9 mouse cellular contexts compared by ENCODE assay signal in the genomic region with DNA sequence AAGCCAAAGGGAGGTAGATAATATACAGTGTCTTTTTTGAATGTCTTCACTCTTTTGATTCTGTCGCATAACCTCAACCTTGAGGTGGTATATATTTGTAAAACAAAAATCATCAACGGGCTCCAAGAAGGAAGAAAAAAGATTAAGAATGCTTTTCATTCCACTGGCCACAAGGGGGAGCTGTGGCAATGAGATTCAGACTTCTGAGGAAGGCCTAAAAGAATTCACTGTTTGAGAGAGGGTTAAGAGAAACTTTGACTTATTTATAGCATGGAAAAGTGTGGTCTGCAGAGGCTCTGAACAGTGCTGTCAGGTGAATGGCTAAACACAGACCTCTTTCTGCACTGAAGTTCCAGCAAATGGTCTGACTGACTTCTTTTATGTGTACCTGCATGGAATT. TPM values are rescaled to one million over a fixed set of nuclear protein-coding genes. Genes with fewer than 3 reads are reported as not detected.
A peak's percentile ranks its signal among the peaks of the same experiment; 100 is the strongest.
DNase-seq lines count a peak whose midpoint lies in the region; ATAC-seq and TF ChIP-seq lines count a peak whose summit lies in the region.
"Had no signal": no experiment of that assay in that cellular context is flagged by ENCODE, and none has a peak within 500 bp of the region (broad histone marks: within the 10 kb centered on the region; RNA-seq: fewer than 3 reads in every experiment).

No protein-coding gene starts in this region.

- no peak overlapping the region for H3K27ac ChIP-seq in gastrocnemius, adult 2 months
- H3K27ac ChIP-seq in lung, embryonic 14.5 days (ENCODE audit: low read depth): no peak overlapping the region
- H3K27ac ChIP-seq in embryonic facial prominence, embryonic 14.5 days (replicated peaks; ENCODE audit: low read depth, low read length): no peak overlapping the region

- H3K4me1 ChIP-seq in lung, embryonic 14.5 days (ENCODE audit: insufficient read depth): no peaks in the 10 kb centered on the region
- no peaks in the 10 kb centered on the region for H3K4me1 ChIP-seq in embryonic facial prominence, embryonic 14.5 days (ENCODE audit: control insufficient read depth, insufficient read depth, low read length)

- H3K4me2 ChIP-seq in lung, embryonic 14.5 days: no peak overlapping the region
- no peak overlapping the region for H3K4me2 ChIP-seq in embryonic facial prominence, embryonic 14.5 days (ENCODE audit: low read depth, low read length)

- TF ChIP-seq CTCF in gastrocnemius, adult 2 months (IDR thresholded peaks at IDR 0.05): peak; percentile 72
- TF ChIP-seq CTCF in lung, embryonic 14.5 days (IDR thresholded peaks at IDR 0.05; ENCODE audit: low read depth): peak; percentile 60

- no peaks in the 10 kb centered on the region for H3K36me3 ChIP-seq in lung, embryonic 14.5 days (ENCODE audit: insufficient read depth)
- no peaks in the 10 kb centered on the region for H3K36me3 ChIP-seq in embryonic facial prominence, embryonic 14.5 days (ENCODE audit: control insufficient read depth, insufficient read depth, low read length)

- no peaks in the 10 kb centered on the region for H3K9me3 ChIP-seq in lung, embryonic 14.5 days (ENCODE audit: low read depth, low read length)
- H3K9me3 ChIP-seq in embryonic facial prominence, embryonic 14.5 days (ENCODE audit: control insufficient read depth, low read length): no peaks in the 10 kb centered on the region

- ATAC-seq in lung, embryonic 14.5 days (ENCODE audit: insufficient read depth): no peak
- no peak for ATAC-seq in embryonic facial prominence, embryonic 14.5 days (ENCODE audit: low read depth)
- ATAC-seq in megakaryocyte, adult 5-6 weeks (ENCODE audit: poor library complexity, severe bottlenecking): peak; percentile 81

- H3K27me3 ChIP-seq in lung, embryonic 14.5 days (ENCODE audit: insufficient read depth, low read length): no peaks in the 10 kb centered on the region
- H3K27me3 ChIP-seq in embryonic facial prominence, embryonic 14.5 days (replicated peaks; ENCODE audit: control insufficient read depth, insufficient read depth, low read length): no peaks in the 10 kb centered on the region

- H3K4me3 ChIP-seq in gastrocnemius, adult 2 months: no peak overlapping the region
- no peak overlapping the region for H3K4me3 ChIP-seq in lung, embryonic 14.5 days (ENCODE audit: low read depth, low read length)
- H3K4me3 ChIP-seq in embryonic facial prominence, embryonic 14.5 days (ENCODE audit: low read depth, low read length): no peak overlapping the region

- DNase-seq in gastrocnemius, adult 2 months: peak; percentile 15
- DNase-seq in gastrocnemius, adult 18-20 months (ENCODE audit: low spot score): no peak
- peak; percentile 66 for DNase-seq in lung, embryonic 14.5 days
- no peak for DNase-seq in lung, postnatal 4 days
- DNase-seq in NIH3T3 (ENCODE audit: low read depth): peak; percentile 63
- DNase-seq in embryonic facial prominence, embryonic 14.5 days (ENCODE audit: low spot score): peak; percentile 41
- DNase-seq in gastrocnemius, postnatal 14 days: no peak

- WGBS in lung, embryonic 14.5 days: 32% methylated on average over 2 of the region's 2 CpGs
- WGBS in embryonic facial prominence, embryonic 14.5 days: 32% methylated on average over 2 of the region's 2 CpGs

- H3K9ac ChIP-seq in lung, embryonic 14.5 days: no peak overlapping the region
- H3K9ac ChIP-seq in embryonic facial prominence, embryonic 14.5 days (ENCODE audit: low read depth, low read length): no peak overlapping the region

- intact Hi-C loops in gastrocnemius, adult 2 months (cut with DNase I): no loop called here
- intact Hi-C loops in gastrocnemius, postnatal 14 days (cut with DNase I; ENCODE audit: low total_unique reads): no loop called here

RNA-seq across cellular contexts. Expression of gene 2210010C04Rik, which starts 20.3 kb away (rescaled TPM):
- not detected for total RNA-seq in gastrocnemius, adult 2 months (2021)
- not detected for total RNA-seq in gastrocnemius, adult 18-20 months (2021)
- not detected in 2 replicates for polyA plus RNA-seq in lung, embryonic 14.5 days (2014; fragmentation: Nextera tagmentation; extraction: Ambion mirVana)
- polyA plus RNA-seq in embryonic facial prominence, embryonic 14.5 days (2014; fragmentation: Nextera tagmentation; extraction: Ambion mirVana): not detected in 2 replicates
- not detected in 2 replicates for total RNA-seq in megakaryocyte, adult 5-6 weeks (2015)
- total RNA-seq in megakaryocyte, adult 5-6 weeks (2017): not detected in 2 replicates
- total RNA-seq in gastrocnemius, postnatal 14 days (2021): not detected

RNA-seq across cellular contexts. Expression of gene Gm2663, which starts 56.3 kb away (rescaled TPM):
- not detected for total RNA-seq in gastrocnemius, adult 2 months (2021)
- total RNA-seq in gastrocnemius, adult 18-20 months (2021): not detected
- polyA plus RNA-seq in lung, embryonic 14.5 days (2014; fragmentation: Nextera tagmentation; extraction: Ambion mirVana): not detected in 2 replicates
- polyA plus RNA-seq in embryonic facial prominence, embryonic 14.5 days (2014; fragmentation: Nextera tagmentation; extraction: Ambion mirVana): not detected in 2 replicates
- total RNA-seq in megakaryocyte, adult 5-6 weeks (2015): not detected in 2 replicates
- not detected in 2 replicates for total RNA-seq in megakaryocyte, adult 5-6 weeks (2017)
- total RNA-seq in gastrocnemius, postnatal 14 days (2021): not detected
- polyA plus RNA-seq: liver, embryonic 16.5 days had no signal

Comparison
In these comparisons a context has a peak if more than half of its experiments do, and no peak if none do; other contexts are left out.
1. DNase-seq: peak in gastrocnemius, adult 2 months (single experiment), lung, embryonic 14.5 days (single experiment), NIH3T3 (single experiment) and embryonic facial prominence, embryonic 14.5 days (single experiment); none in gastrocnemius, adult 18-20 months (single experiment), lung, postnatal 4 days (0 of 2) and gastrocnemius, postnatal 14 days (single experiment).